Mouse (Mus musculus) limb, embryonic 12.5 days (tissue): ENCODE results near the gene Olfr639. TPM values are rescaled to one million over a fixed set of nuclear protein-coding genes. Genes with fewer than 3 reads are reported as not detected.

Experiments used
- ATAC-seq: fragments of 200-750 bp; cut with Nextera tagmentation; 2 replicates; pipeline ENCODE4 v1.8.0; 2017; ENCODE audit warnings: low read depth, moderate TSS enrichment; ENCODE audit not compliant: insufficient number of reproducible peaks, insufficient read depth, low FRiP score, low TSS enrichment
- H3K27ac ChIP-seq: fragments of 300-500 bp; sonication (generic); 2 replicates; pipeline ENCODE4 v1.5.1; 2016; ENCODE audit warnings: mild to moderate bottlenecking, moderate library complexity
- H3K27me3 ChIP-seq: fragments of 300-500 bp; sonication (generic); 2 replicates; pipeline ENCODE4 v1.6.1; 2016; ENCODE audit warnings: mild to moderate bottlenecking, moderate library complexity
- H3K36me3 ChIP-seq: fragments of 300-500 bp; sonication (generic); 2 replicates; pipeline ENCODE4 v1.6.1; 2016; ENCODE audit warnings: mild to moderate bottlenecking, moderate library complexity
- H3K4me1 ChIP-seq: fragments of 300-500 bp; sonication (generic); replicated peaks from 2 replicates; pipeline ENCODE4 v1.6.1; 2016
- H3K4me2 ChIP-seq: fragments of 300-500 bp; sonication (generic); 2 replicates; pipeline ENCODE4 v1.6.1; 2016; ENCODE audit warnings: mild to moderate bottlenecking, moderate library complexity
- H3K4me3 ChIP-seq: fragments of 300-500 bp; sonication (generic); replicated peaks from 2 replicates; pipeline ENCODE4 v1.5.1; 2016; ENCODE audit warnings: mild to moderate bottlenecking
- H3K9ac ChIP-seq: fragments of 300-500 bp; sonication (generic); replicated peaks from 2 replicates; pipeline ENCODE4 v1.6.1; 2016; ENCODE audit warnings: mild to moderate bottlenecking, moderate library complexity
- H3K9me3 ChIP-seq: fragments of 300-500 bp; sonication (generic); 2 replicates; pipeline ENCODE4 v1.6.1; 2016; ENCODE audit warnings: mild to moderate bottlenecking, moderate library complexity
- WGBS: fragments of 180-500 bp; shearing (Covaris S2); methylation state at CpG from one replicate; pipeline ENCODE4 v1.1.7; 2016; 5-methylcytosine and 5-hydroxymethylcytosine counted together
- polyA plus RNA-seq: library from polyadenylated mRNA; unstranded; fragments of >200 nt; fragmentation: Nextera tagmentation; extraction: Ambion mirVana; gene quantifications from 2 replicates; pipeline ENCODE4 v1.2.1, GENCODE M21; 2016

Gene Olfr639
- not detected in 2 replicates for polyA plus RNA-seq

GRCm38 (mm10) chr7:104017203-104017602 lies at the start of gene Olfr639:
Olfr639 (minus strand) TSS chr7:104017303.
- no peaks in the 10 kb centered on the region for H3K27me3 ChIP-seq
- no peak within 1 kb of the TSS for H3K4me2 ChIP-seq
- no peak within 1 kb of the TSS for H3K4me3 ChIP-seq
- no peak within 1 kb of the TSS for H3K9ac ChIP-seq
- no peak within 1 kb of the TSS for H3K27ac ChIP-seq
- no peaks in the 10 kb centered on the region for H3K36me3 ChIP-seq
- no peaks in the 10 kb centered on the region for H3K4me1 ChIP-seq
- ATAC-seq = no peak
- H3K9me3 ChIP-seq = no peaks in the 10 kb centered on the region

- no peak for ATAC-seq
- Histone ChIP-seq H3K36me3 (no peaks in the 10 kb centered on the region), H3K4me3 (no peak within 1 kb of the TSS), H3K27ac (no peak within 1 kb of the TSS), H3K9me3 (no peaks in the 10 kb centered on the region), H3K4me2 (no peak within 1 kb of the TSS), H3K4me1 (no peaks in the 10 kb centered on the region), H3K27me3 (no peaks in the 10 kb centered on the region), H3K9ac (no peak within 1 kb of the TSS)
- WGBS = 55% methylated on average over 2 of the region's 2 CpGs
Measured at GRCm38 (mm10) chr7:104061345-104061744, 44.2 kb upstream of the Olfr639 start, which contains the start of gene 4930516K23Rik. 4930516K23Rik (minus strand) TSS chr7:104061445.

- WGBS = 81% methylated on average over 1 of the region's 1 CpGs
- Histone ChIP-seq H3K27ac (no peak overlapping the region), H3K4me3 (no peak overlapping the region), H3K9ac (no peak overlapping the region), H3K4me1 (no peaks in the 10 kb centered on the region), H3K27me3 (no peaks in the 10 kb centered on the region), H3K9me3 (no peaks in the 10 kb centered on the region), H3K4me2 (no peak overlapping the region), H3K36me3 (no peaks in the 10 kb centered on the region)
- ATAC-seq = no peak
Measured at GRCm38 (mm10) chr7:104059215-104059614, 42.1 kb upstream of the Olfr639 start.

GRCm38 (mm10) chr7:104052566-104052965 lies 35.5 kb upstream of the Olfr639 start, which contains the start of gene Olfr642:
Olfr642 (minus strand) TSS chr7:104052666.
- 59% methylated on average over 1 of the region's 1 CpGs for WGBS
- Histone ChIP-seq H3K27me3 (no peaks in the 10 kb centered on the region), H3K4me3 (no peak within 1 kb of the TSS), H3K4me2 (no peak within 1 kb of the TSS), H3K4me1 (no peaks in the 10 kb centered on the region), H3K36me3 (no peaks in the 10 kb centered on the region), H3K9me3 (no peaks in the 10 kb centered on the region), H3K27ac (no peak within 1 kb of the TSS), H3K9ac (no peak within 1 kb of the TSS)
- no peak for ATAC-seq

- H3K4me1 ChIP-seq = no peaks in the 10 kb centered on the region
- H3K9me3 ChIP-seq = no peaks in the 10 kb centered on the region
- no peaks in the 10 kb centered on the region for H3K27me3 ChIP-seq
- ATAC-seq = no peak
- no peak overlapping the region for H3K27ac ChIP-seq
- no peak overlapping the region for H3K9ac ChIP-seq
- 95% methylated on average over 4 of the region's 4 CpGs for WGBS
- H3K4me2 ChIP-seq = no peak overlapping the region
- no peak overlapping the region for H3K4me3 ChIP-seq
- H3K36me3 ChIP-seq = no peaks in the 10 kb centered on the region
Measured at GRCm38 (mm10) chr7:104050745-104051144, 33.6 kb upstream of the Olfr639 start.

- H3K9ac ChIP-seq = no peak within 1 kb of the TSS
- no peak within 1 kb of the TSS for H3K4me3 ChIP-seq
- no peaks in the 10 kb centered on the region for H3K4me1 ChIP-seq
- H3K4me2 ChIP-seq = no peak within 1 kb of the TSS
- 70% methylated on average over 1 of the region's 1 CpGs for WGBS
- no peaks in the 10 kb centered on the region for H3K9me3 ChIP-seq
- H3K36me3 ChIP-seq = no peaks in the 10 kb centered on the region
- no peak within 1 kb of the TSS for H3K27ac ChIP-seq
- no peaks in the 10 kb centered on the region for H3K27me3 ChIP-seq
- ATAC-seq = no peak
Measured at GRCm38 (mm10) chr7:104035145-104035544, 18.0 kb upstream of the Olfr639 start, which contains the start of gene Olfr641. Olfr641 (plus strand) TSS chr7:104035445.

GRCm38 (mm10) chr7:104026978-104027377 lies 9.9 kb upstream of the Olfr639 start:
- no peak overlapping the region for H3K27ac ChIP-seq
- no peak for ATAC-seq
- H3K36me3 ChIP-seq = no peaks in the 10 kb centered on the region
- H3K4me3 ChIP-seq = no peak overlapping the region
- no peaks in the 10 kb centered on the region for H3K9me3 ChIP-seq
- no peak overlapping the region for H3K4me2 ChIP-seq
- no peaks in the 10 kb centered on the region for H3K4me1 ChIP-seq
- H3K9ac ChIP-seq = no peak overlapping the region
- WGBS = 90% methylated on average over 3 of the region's 3 CpGs
- no peaks in the 10 kb centered on the region for H3K27me3 ChIP-seq

- H3K27ac ChIP-seq = no peak within 1 kb of the TSS
- no peak for ATAC-seq
- H3K36me3 ChIP-seq = no peaks in the 10 kb centered on the region
- H3K9me3 ChIP-seq = no peaks in the 10 kb centered on the region
- 80% methylated on average over 6 of the region's 6 CpGs for WGBS
- H3K4me2 ChIP-seq = no peak within 1 kb of the TSS
- no peaks in the 10 kb centered on the region for H3K4me1 ChIP-seq
- H3K4me3 ChIP-seq = no peak within 1 kb of the TSS
- H3K27me3 ChIP-seq = no peaks in the 10 kb centered on the region
- H3K9ac ChIP-seq = no peak within 1 kb of the TSS
Measured at GRCm38 (mm10) chr7:104025473-104025872, 8.4 kb upstream of the Olfr639 start, which contains the start of gene Olfr640. Olfr640 (minus strand) TSS chr7:104025573.

GRCm38 (mm10) chr7:104021651-104022050 lies 4.5 kb upstream of the Olfr639 start:
- H3K4me3 ChIP-seq = no peak overlapping the region
- no peaks in the 10 kb centered on the region for H3K27me3 ChIP-seq
- H3K27ac ChIP-seq = no peak overlapping the region
- H3K4me1 ChIP-seq = no peaks in the 10 kb centered on the region
- no peaks in the 10 kb centered on the region for H3K9me3 ChIP-seq
- ATAC-seq = no peak
- no peak overlapping the region for H3K4me2 ChIP-seq
- H3K9ac ChIP-seq = no peak overlapping the region
- H3K36me3 ChIP-seq = no peaks in the 10 kb centered on the region
- 87% methylated on average over 6 of the region's 6 CpGs for WGBS

GRCm38 (mm10) chr7:104018953-104019352 lies 1.9 kb upstream of the Olfr639 start:
- Histone ChIP-seq H3K4me1 (no peaks in the 10 kb centered on the region), H3K9ac (no peak overlapping the region), H3K9me3 (no peaks in the 10 kb centered on the region), H3K27ac (no peak overlapping the region), H3K4me2 (no peak overlapping the region), H3K27me3 (no peaks in the 10 kb centered on the region), H3K4me3 (no peak overlapping the region), H3K36me3 (no peaks in the 10 kb centered on the region)
- no peak for ATAC-seq
- WGBS = 84% methylated on average over 1 of the region's 1 CpGs

GRCm38 (mm10) chr7:103999124-103999523 lies 18.0 kb downstream of the Olfr639 start:
- no peaks in the 10 kb centered on the region for H3K9me3 ChIP-seq
- H3K4me2 ChIP-seq = no peak overlapping the region
- no peaks in the 10 kb centered on the region for H3K36me3 ChIP-seq
- ATAC-seq = no peak
- no peaks in the 10 kb centered on the region for H3K4me1 ChIP-seq
- H3K27ac ChIP-seq = no peak overlapping the region
- no peak overlapping the region for H3K4me3 ChIP-seq
- no peak overlapping the region for H3K9ac ChIP-seq
- no peaks in the 10 kb centered on the region for H3K27me3 ChIP-seq

GRCm38 (mm10) chr7:103998446-103998845 lies 18.7 kb downstream of the Olfr639 start, which contains the start of gene Olfr638:
Olfr638 (plus strand) TSS chr7:103998746.
- Histone ChIP-seq H3K4me2 (no peak within 1 kb of the TSS), H3K9ac (no peak within 1 kb of the TSS), H3K27ac (no peak within 1 kb of the TSS), H3K9me3 (no peaks in the 10 kb centered on the region), H3K4me1 (no peaks in the 10 kb centered on the region), H3K27me3 (no peaks in the 10 kb centered on the region), H3K4me3 (no peak within 1 kb of the TSS), H3K36me3 (no peaks in the 10 kb centered on the region)
- ATAC-seq = no peak
